Mouse (Mus musculus): ENCODE measurements around the gene Lrrc41. TPM values are rescaled to one million over a fixed set of nuclear protein-coding genes. Genes with fewer than 3 reads are reported as not detected.

The Lrrc41 gene
- polyA plus RNA-seq, 1 experiment from 2014 or later: 55.9 TPM

GRCm38 (mm10) chr4:116140801-116141574 lies 65.9 kb downstream of the Lrrc41 start:
- 0 out of 2 replicates have a peak, but pooled peaks cover 4% of the 10 kb centered on the region for H3K36me3 ChIP-seq (ENCODE audit: control insufficient read depth, insufficient read depth, low read length)
- 63% methylated on average over 7 of the region's 7 CpGs for WGBS
- H3K4me3 ChIP-seq (ENCODE audit: control insufficient read depth in 1 of 2, insufficient read depth in 1 of 2, low read depth in 1 of 2, low read length in 2 of 2): no peak overlapping the region
- no peak overlapping the region for H3K9ac ChIP-seq (ENCODE audit: low read length)
- H3K4me1 ChIP-seq (ENCODE audit: control insufficient read depth in 2 of 2, insufficient read depth in 2 of 2, low read length in 2 of 2): peaks cover 7 to 19% of the 10 kb centered on the region in 2 experiments
- H3K27ac ChIP-seq (replicated peaks in 1 of 2; ENCODE audit: control insufficient read depth in 1 of 2, insufficient read depth in 1 of 2, low read depth in 2 of 2, low read length in 2 of 2): no peak overlapping the region
- H3K9me3 ChIP-seq (ENCODE audit: control insufficient read depth, low read length): no peaks in the 10 kb centered on the region
- no peak for ATAC-seq (ENCODE audit: insufficient number of reproducible peaks, insufficient read depth, low FRiP score, low read depth)
- H3K27me3 ChIP-seq (ENCODE audit: control insufficient read depth, insufficient read depth, low read length): no peaks in the 10 kb centered on the region
- H3K4me2 ChIP-seq (ENCODE audit: low read length): no peak overlapping the region

GRCm38 (mm10) chr4:116141736-116142135 lies 66.7 kb downstream of the Lrrc41 start:
- Histone ChIP-seq H3K4me3 (ENCODE audit: control insufficient read depth in 1 of 2, insufficient read depth in 1 of 2, low read depth in 1 of 2, low read length in 2 of 2) (no peak overlapping the region), H3K4me2 (ENCODE audit: low read length) (no peak overlapping the region), H3K9me3 (ENCODE audit: control insufficient read depth, low read length) (no peaks in the 10 kb centered on the region), H3K4me1 (ENCODE audit: control insufficient read depth in 2 of 2, insufficient read depth in 2 of 2, low read length in 2 of 2) (peaks cover 7 to 19% of the 10 kb centered on the region in 2 experiments), H3K36me3 (ENCODE audit: control insufficient read depth, insufficient read depth, low read length) (no peaks in the 10 kb centered on the region), H3K9ac (ENCODE audit: low read length) (no peak overlapping the region), H3K27me3 (ENCODE audit: control insufficient read depth, insufficient read depth, low read length) (no peaks in the 10 kb centered on the region), H3K27ac (replicated peaks in 1 of 2; ENCODE audit: control insufficient read depth in 1 of 2, insufficient read depth in 1 of 2, low read depth in 2 of 2, low read length in 2 of 2) (no peak overlapping the region)
- ATAC-seq (ENCODE audit: insufficient number of reproducible peaks, insufficient read depth, low FRiP score, low read depth): no peak
- 61% methylated on average over 1 of the region's 1 CpGs for WGBS

- no peaks in the 10 kb centered on the region for H3K27me3 ChIP-seq (ENCODE audit: control insufficient read depth, insufficient read depth, low read length)
- H3K4me2 ChIP-seq (ENCODE audit: low read length): no peak overlapping the region
- H3K4me1 ChIP-seq (ENCODE audit: control insufficient read depth in 2 of 2, insufficient read depth in 2 of 2, low read length in 2 of 2): peaks cover 7 to 18% of the 10 kb centered on the region in 2 experiments
- H3K36me3 ChIP-seq (ENCODE audit: control insufficient read depth, insufficient read depth, low read length): no peaks in the 10 kb centered on the region
- no peak for ATAC-seq (ENCODE audit: insufficient number of reproducible peaks, insufficient read depth, low FRiP score, low read depth)
- WGBS: 83% methylated on average over 7 of the region's 7 CpGs
- H3K4me3 ChIP-seq (ENCODE audit: control insufficient read depth in 1 of 2, insufficient read depth in 1 of 2, low read depth in 1 of 2, low read length in 2 of 2): no peak overlapping the region
- no peak overlapping the region for H3K27ac ChIP-seq (replicated peaks in 1 of 2; ENCODE audit: control insufficient read depth in 1 of 2, insufficient read depth in 1 of 2, low read depth in 2 of 2, low read length in 2 of 2)
- no peaks in the 10 kb centered on the region for H3K9me3 ChIP-seq (ENCODE audit: control insufficient read depth, low read length)
- no peak overlapping the region for H3K9ac ChIP-seq (ENCODE audit: low read length)
Measured at GRCm38 (mm10) chr4:116142269-116142668, 67.2 kb downstream of the Lrrc41 start.

GRCm38 (mm10) chr4:116143317-116143811 lies 68.3 kb downstream of the Lrrc41 start:
- Histone ChIP-seq H3K9ac (ENCODE audit: low read length) (peak overlapping the region; percentile 81), H3K4me2 (ENCODE audit: low read length) (peak overlapping the region; percentile 93), H3K4me1 (ENCODE audit: control insufficient read depth in 2 of 2, insufficient read depth in 2 of 2, low read length in 2 of 2) (peaks cover 7 to 12% of the 10 kb centered on the region in 2 experiments), H3K4me3 (ENCODE audit: control insufficient read depth in 1 of 2, insufficient read depth in 1 of 2, low read depth in 1 of 2, low read length in 2 of 2) (peak overlapping the region; percentile 11 to 73; a peak in 2 of 4 replicates), H3K36me3 (ENCODE audit: control insufficient read depth, insufficient read depth, low read length) (no peaks in the 10 kb centered on the region), H3K9me3 (ENCODE audit: control insufficient read depth, low read length) (no peaks in the 10 kb centered on the region), H3K27me3 (ENCODE audit: control insufficient read depth, insufficient read depth, low read length) (no peaks in the 10 kb centered on the region), H3K27ac (replicated peaks in 1 of 2; ENCODE audit: control insufficient read depth in 1 of 2, insufficient read depth in 1 of 2, low read depth in 2 of 2, low read length in 2 of 2) (no peak overlapping the region)
- no peak for ATAC-seq (ENCODE audit: insufficient number of reproducible peaks, insufficient read depth, low FRiP score, low read depth)
- 18% methylated on average over 7 of the region's 7 CpGs for WGBS

GRCm38 (mm10) chr4:116143891-116144717 lies 69.0 kb downstream of the Lrrc41 start:
- Histone ChIP-seq H3K4me1 (ENCODE audit: control insufficient read depth in 2 of 2, insufficient read depth in 2 of 2, low read length in 2 of 2) (peaks cover 7 to 12% of the 10 kb centered on the region in 2 experiments), H3K4me3 (ENCODE audit: control insufficient read depth in 1 of 2, insufficient read depth in 1 of 2, low read depth in 1 of 2, low read length in 2 of 2) (peak overlapping the region; percentile 73 to 78), H3K27me3 (ENCODE audit: control insufficient read depth, insufficient read depth, low read length) (no peaks in the 10 kb centered on the region), H3K27ac (replicated peaks in 1 of 2; ENCODE audit: control insufficient read depth in 1 of 2, insufficient read depth in 1 of 2, low read depth in 2 of 2, low read length in 2 of 2) (no peak overlapping the region), H3K9ac (ENCODE audit: low read length) (peak overlapping the region; percentile 81), H3K9me3 (ENCODE audit: control insufficient read depth, low read length) (no peaks in the 10 kb centered on the region), H3K36me3 (ENCODE audit: control insufficient read depth, insufficient read depth, low read length) (no peaks in the 10 kb centered on the region), H3K4me2 (ENCODE audit: low read length) (peak overlapping the region; percentile 93)
- ATAC-seq (ENCODE audit: insufficient number of reproducible peaks, insufficient read depth, low FRiP score, low read depth): peak; percentile 71
- WGBS: 1% methylated on average over 47 of the region's 47 CpGs

Other genes starting within 250 kb of the Lrrc41 start
- 6.8 and 8.0 TPM in 2 replicates for gene Mob3c, start 247.2 kb upstream of the Lrrc41 start, polyA plus RNA-seq (2014; fragmentation: Nextera tagmentation; extraction: Ambion mirVana)
- gene Mknk1, start 236.1 kb upstream of the Lrrc41 start, polyA plus RNA-seq (2014; fragmentation: Nextera tagmentation; extraction: Ambion mirVana): 16.2 and 16.7 TPM in 2 replicates
- not detected in 2 replicates for gene Kncn, start 190.9 kb upstream of the Lrrc41 start, polyA plus RNA-seq (2014; fragmentation: Nextera tagmentation; extraction: Ambion mirVana)
- not detected in 2 replicates for gene 6430628N08Rik, start 184.6 kb upstream of the Lrrc41 start, polyA plus RNA-seq (2014; fragmentation: Nextera tagmentation; extraction: Ambion mirVana)
- not detected in 2 replicates for gene Dmbx1, start 135.3 kb upstream of the Lrrc41 start, polyA plus RNA-seq (2014; fragmentation: Nextera tagmentation; extraction: Ambion mirVana)
- gene Faah, start 57.3 kb upstream of the Lrrc41 start, polyA plus RNA-seq (2014; fragmentation: Nextera tagmentation; extraction: Ambion mirVana): 1.1 and 1.9 TPM in 2 replicates
- 30.3 and 30.5 TPM in 2 replicates for gene Nsun4, start 21.4 kb upstream of the Lrrc41 start, polyA plus RNA-seq (2014; fragmentation: Nextera tagmentation; extraction: Ambion mirVana)
- 1,366 and 1,395 TPM in 2 replicates for gene Uqcrh, start 198 bp upstream of the Lrrc41 start, polyA plus RNA-seq (2014; fragmentation: Nextera tagmentation; extraction: Ambion mirVana)
- 18.0 and 19.7 TPM in 2 replicates for gene Rad54l, start 48.4 kb downstream of the Lrrc41 start, polyA plus RNA-seq (2014; fragmentation: Nextera tagmentation; extraction: Ambion mirVana)
- gene Pomgnt1, start 48.6 kb downstream of the Lrrc41 start, polyA plus RNA-seq (2014; fragmentation: Nextera tagmentation; extraction: Ambion mirVana): 66.3 and 66.4 TPM in 2 replicates
- 2.2 and 2.7 TPM in 2 replicates for gene Lurap1, start 76.1 kb downstream of the Lrrc41 start, polyA plus RNA-seq (2014; fragmentation: Nextera tagmentation; extraction: Ambion mirVana)
- gene Tspan1, start 92.3 kb downstream of the Lrrc41 start, polyA plus RNA-seq (2014; fragmentation: Nextera tagmentation; extraction: Ambion mirVana): 0.19 TPM in 1 of 2 replicates, not detected in the other
- not detected in 2 replicates for gene 1700042G07Rik, start 98.1 kb downstream of the Lrrc41 start, polyA plus RNA-seq (2014; fragmentation: Nextera tagmentation; extraction: Ambion mirVana)
- not detected in 2 replicates for gene Gm49337, start 98.1 kb downstream of the Lrrc41 start, polyA plus RNA-seq (2014; fragmentation: Nextera tagmentation; extraction: Ambion mirVana)
- gene Pik3r3, start 146.3 kb downstream of the Lrrc41 start, polyA plus RNA-seq (2014; fragmentation: Nextera tagmentation; extraction: Ambion mirVana): 14.6 and 16.7 TPM in 2 replicates